Mouse (Mus musculus): ENCODE measurements around the gene Slc6a2. TPM values are rescaled to one million over a fixed set of nuclear protein-coding genes. Genes with fewer than 3 reads are reported as not detected.

Gene Slc6a2
- polyA plus RNA-seq, 1 experiment from 2014 or later, result 0.04 TPM

GRCm38 (mm10) chr8:92998600-92998999 is 38.7 kb downstream of the Slc6a2 start:
- Histone ChIP-seq H3K27ac (ENCODE audit: low read length) (no peak overlapping the region), H3K4me2 (ENCODE audit: low read depth, low read length) (no peak overlapping the region), H3K9me3 (replicated peaks; ENCODE audit: control insufficient read depth, low read length) (no peaks in the 10 kb centered on the region), H3K4me1 (ENCODE audit: control insufficient read depth, insufficient read depth, low read length) (no peaks in the 10 kb centered on the region), H3K9ac (ENCODE audit: low read length) (no peak overlapping the region), H3K36me3 (ENCODE audit: control insufficient read depth, insufficient read depth) (no peaks in the 10 kb centered on the region), H3K4me3 (ENCODE audit: low read length) (no peak overlapping the region), H3K27me3 (ENCODE audit: control insufficient read depth, insufficient read depth, low read length) (no peaks in the 10 kb centered on the region; the same call in none of the 2 replicates)
- ATAC-seq (replicated peaks; ENCODE audit: extremely low read depth, insufficient read depth, low FRiP score), result no peak
- 35% methylated on average over 2 of the region's 2 CpGs for WGBS

DNA sequence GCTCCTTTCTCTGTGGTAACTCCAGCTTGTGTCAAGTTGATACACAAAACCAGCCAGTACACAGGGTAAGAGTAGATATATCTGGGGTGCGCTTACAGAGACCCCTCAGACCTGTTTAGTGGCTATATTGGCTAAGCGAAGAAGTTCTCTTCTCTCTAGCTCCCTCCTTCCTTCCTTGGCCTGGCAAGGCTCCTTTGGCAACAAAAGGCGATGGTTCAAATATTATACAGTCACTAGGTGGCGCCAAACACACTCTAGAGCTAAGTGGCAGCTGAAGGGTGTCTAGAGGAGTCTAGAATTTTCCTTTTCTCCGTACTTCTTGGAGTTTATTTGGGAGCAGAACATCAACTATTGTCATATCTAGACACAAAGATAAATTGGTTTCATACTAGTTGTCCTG is 50.4 kb downstream of the Slc6a2 start:
- Histone ChIP-seq H3K36me3 (ENCODE audit: control insufficient read depth, insufficient read depth) (no peaks in the 10 kb centered on the region), H3K4me2 (ENCODE audit: low read depth, low read length) (no peak overlapping the region)

GRCm38 (mm10) chr8:93011439-93011838 is 51.6 kb downstream of the Slc6a2 start:
- no peak for ATAC-seq (replicated peaks; ENCODE audit: extremely low read depth, insufficient read depth, low FRiP score)

More for the DNA sequence above, 50.4 kb downstream of the Slc6a2 start:
- Histone ChIP-seq H3K9ac (ENCODE audit: low read length) (no peak overlapping the region), H3K27me3 (ENCODE audit: control insufficient read depth, insufficient read depth, low read length) (no peaks in the 10 kb centered on the region; the same call in 1 of the 2 replicates), H3K4me1 (ENCODE audit: control insufficient read depth, insufficient read depth, low read length) (peaks cover 2% of the 10 kb centered on the region), H3K27ac (ENCODE audit: low read length) (no peak overlapping the region), H3K9me3 (replicated peaks; ENCODE audit: control insufficient read depth, low read length) (no peaks in the 10 kb centered on the region), H3K4me3 (ENCODE audit: low read length) (no peak overlapping the region)
- no peak for ATAC-seq (replicated peaks; ENCODE audit: extremely low read depth, insufficient read depth, low FRiP score)
- WGBS, result 19% methylated on average over 5 of the region's 5 CpGs

GRCm38 (mm10) chr8:93012226-93012625 is 52.3 kb downstream of the Slc6a2 start:
- H3K4me2 ChIP-seq (ENCODE audit: low read depth, low read length), result no peak overlapping the region
- H3K27ac ChIP-seq (ENCODE audit: low read length), result no peak overlapping the region
- no peaks in the 10 kb centered on the region for H3K36me3 ChIP-seq (ENCODE audit: control insufficient read depth, insufficient read depth)
- 73% methylated on average over 6 of the region's 6 CpGs for WGBS
- ATAC-seq (replicated peaks; ENCODE audit: extremely low read depth, insufficient read depth, low FRiP score), result no peak
- peaks cover 2% of the 10 kb centered on the region for H3K4me1 ChIP-seq (ENCODE audit: control insufficient read depth, insufficient read depth, low read length)
- no peak overlapping the region for H3K9ac ChIP-seq (ENCODE audit: low read length)
- H3K4me3 ChIP-seq (ENCODE audit: low read length), result no peak overlapping the region
- H3K27me3 ChIP-seq (ENCODE audit: control insufficient read depth, insufficient read depth, low read length), result no peaks in the 10 kb centered on the region; the same call in 1 of the 2 replicates
- H3K9me3 ChIP-seq (replicated peaks; ENCODE audit: control insufficient read depth, low read length), result no peaks in the 10 kb centered on the region

More at GRCm38 (mm10) chr8:93011439-93011838, 51.6 kb downstream of the Slc6a2 start:
- H3K9me3 ChIP-seq (replicated peaks; ENCODE audit: control insufficient read depth, low read length), result no peaks in the 10 kb centered on the region
- H3K27ac ChIP-seq (ENCODE audit: low read length), result no peak overlapping the region
- H3K27me3 ChIP-seq (ENCODE audit: control insufficient read depth, insufficient read depth, low read length), result no peaks in the 10 kb centered on the region; the same call in 1 of the 2 replicates
- 9% methylated on average over 9 of the region's 9 CpGs for WGBS
- H3K4me2 ChIP-seq (ENCODE audit: low read depth, low read length), result no peak overlapping the region
- H3K4me3 ChIP-seq (ENCODE audit: low read length), result no peak overlapping the region
- no peaks in the 10 kb centered on the region for H3K36me3 ChIP-seq (ENCODE audit: control insufficient read depth, insufficient read depth)
- H3K9ac ChIP-seq (ENCODE audit: low read length), result no peak overlapping the region
- peaks cover 2% of the 10 kb centered on the region for H3K4me1 ChIP-seq (ENCODE audit: control insufficient read depth, insufficient read depth, low read length)

GRCm38 (mm10) chr8:93014300-93014699 is 54.4 kb downstream of the Slc6a2 start:
- Histone ChIP-seq H3K36me3 (ENCODE audit: control insufficient read depth, insufficient read depth) (no peaks in the 10 kb centered on the region), H3K27ac (ENCODE audit: low read length) (no peak overlapping the region), H3K9me3 (replicated peaks; ENCODE audit: control insufficient read depth, low read length) (no peaks in the 10 kb centered on the region), H3K4me2 (ENCODE audit: low read depth, low read length) (no peak overlapping the region), H3K27me3 (ENCODE audit: control insufficient read depth, insufficient read depth, low read length) (no peaks in the 10 kb centered on the region), H3K4me3 (ENCODE audit: low read length) (no peak overlapping the region), H3K9ac (ENCODE audit: low read length) (no peak overlapping the region), H3K4me1 (ENCODE audit: control insufficient read depth, insufficient read depth, low read length) (peaks cover 2% of the 10 kb centered on the region)
- WGBS, result 24% methylated on average over 4 of the region's 4 CpGs
- ATAC-seq (replicated peaks; ENCODE audit: extremely low read depth, insufficient read depth, low FRiP score), result no peak

GRCm38 (mm10) chr8:93021738-93022137 is 61.9 kb downstream of the Slc6a2 start:
- Histone ChIP-seq H3K4me3 (ENCODE audit: low read length) (no peak overlapping the region), H3K36me3 (ENCODE audit: control insufficient read depth, insufficient read depth) (no peaks in the 10 kb centered on the region), H3K4me2 (ENCODE audit: low read depth, low read length) (no peak overlapping the region), H3K27me3 (ENCODE audit: control insufficient read depth, insufficient read depth, low read length) (no peaks in the 10 kb centered on the region), H3K9ac (ENCODE audit: low read length) (no peak overlapping the region), H3K9me3 (replicated peaks; ENCODE audit: control insufficient read depth, low read length) (no peaks in the 10 kb centered on the region), H3K4me1 (ENCODE audit: control insufficient read depth, insufficient read depth, low read length) (no peaks in the 10 kb centered on the region), H3K27ac (ENCODE audit: low read length) (no peak overlapping the region)
- WGBS, result 59% methylated on average over 5 of the region's 5 CpGs
- ATAC-seq (replicated peaks; ENCODE audit: extremely low read depth, insufficient read depth, low FRiP score), result no peak

DNA sequence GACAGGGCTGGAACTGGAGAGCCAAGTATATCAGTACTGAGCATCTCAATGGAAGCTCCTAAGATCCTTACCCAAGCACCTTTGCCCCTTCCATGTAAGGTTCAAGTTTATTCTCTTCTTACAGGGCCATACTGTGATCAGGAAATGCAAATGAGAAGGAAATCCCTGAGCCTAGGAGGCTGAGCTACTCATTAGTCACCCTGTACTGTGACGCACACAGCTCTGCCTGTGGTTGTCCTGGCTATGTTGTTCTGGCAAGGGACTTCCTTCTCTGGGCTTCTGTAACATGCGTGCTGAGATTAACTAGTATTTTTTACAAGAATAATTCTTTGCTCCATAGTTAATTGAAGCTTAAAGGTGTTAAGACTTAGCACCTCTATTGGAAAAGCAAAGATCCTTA is 70.8 kb downstream of the Slc6a2 start:
- H3K4me3 ChIP-seq (ENCODE audit: low read length), result no peak overlapping the region
- no peak for ATAC-seq (replicated peaks; ENCODE audit: extremely low read depth, insufficient read depth, low FRiP score)

DNA sequence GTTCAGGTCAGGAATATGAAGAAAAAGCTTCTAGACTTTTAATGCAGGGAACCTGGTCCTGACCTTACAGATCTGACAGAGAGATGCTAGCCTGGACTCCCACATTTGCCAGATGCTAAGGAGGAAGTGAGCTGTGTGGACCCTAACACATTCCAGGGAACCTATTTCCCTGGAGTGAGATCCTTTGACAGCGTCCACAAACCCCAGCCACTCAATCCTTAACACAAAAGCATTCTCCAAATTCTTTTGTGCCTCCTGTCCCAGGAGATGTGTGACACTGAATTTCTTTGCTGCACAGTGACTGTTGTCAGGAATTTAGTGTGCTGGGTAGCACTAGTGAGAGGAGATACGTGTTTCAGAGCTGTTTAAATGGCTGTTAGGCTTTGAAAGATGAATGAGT is 79.0 kb downstream of the Slc6a2 start:
- H3K27ac ChIP-seq (ENCODE audit: low read length), result no peak overlapping the region
- 6% methylated on average over 2 of the region's 2 CpGs for WGBS
- no peaks in the 10 kb centered on the region for H3K27me3 ChIP-seq (ENCODE audit: control insufficient read depth, insufficient read depth, low read length)

More for the DNA sequence above, 70.8 kb downstream of the Slc6a2 start:
- H3K27ac ChIP-seq (ENCODE audit: low read length), result no peak overlapping the region
- H3K4me1 ChIP-seq (ENCODE audit: control insufficient read depth, insufficient read depth, low read length), result no peaks in the 10 kb centered on the region
- H3K9me3 ChIP-seq (replicated peaks; ENCODE audit: control insufficient read depth, low read length), result no peaks in the 10 kb centered on the region
- no peaks in the 10 kb centered on the region for H3K27me3 ChIP-seq (ENCODE audit: control insufficient read depth, insufficient read depth, low read length)
- no peak overlapping the region for H3K4me2 ChIP-seq (ENCODE audit: low read depth, low read length)
- H3K9ac ChIP-seq (ENCODE audit: low read length), result no peak overlapping the region
- no peaks in the 10 kb centered on the region for H3K36me3 ChIP-seq (ENCODE audit: control insufficient read depth, insufficient read depth)
- WGBS, result 64% methylated on average over 2 of the region's 2 CpGs

GRCm38 (mm10) chr8:93040256-93040655 is 80.4 kb downstream of the Slc6a2 start:
- WGBS, result 46% methylated on average over 2 of the region's 2 CpGs
- H3K9me3 ChIP-seq (replicated peaks; ENCODE audit: control insufficient read depth, low read length), result no peaks in the 10 kb centered on the region

More for the DNA sequence above, 79.0 kb downstream of the Slc6a2 start:
- no peak overlapping the region for H3K9ac ChIP-seq (ENCODE audit: low read length)
- no peak for ATAC-seq (replicated peaks; ENCODE audit: extremely low read depth, insufficient read depth, low FRiP score)
- no peaks in the 10 kb centered on the region for H3K9me3 ChIP-seq (replicated peaks; ENCODE audit: control insufficient read depth, low read length)
- H3K36me3 ChIP-seq (ENCODE audit: control insufficient read depth, insufficient read depth), result no peaks in the 10 kb centered on the region
- no peak overlapping the region for H3K4me2 ChIP-seq (ENCODE audit: low read depth, low read length)
- peaks cover 11% of the 10 kb centered on the region; the same call in 1 of the 2 replicates for H3K4me1 ChIP-seq (ENCODE audit: control insufficient read depth, insufficient read depth, low read length)
- H3K4me3 ChIP-seq (ENCODE audit: low read length), result no peak overlapping the region

More at GRCm38 (mm10) chr8:93040256-93040655, 80.4 kb downstream of the Slc6a2 start:
- H3K27ac ChIP-seq (ENCODE audit: low read length), result no peak overlapping the region
- peaks cover 11% of the 10 kb centered on the region; the same call in 1 of the 2 replicates for H3K4me1 ChIP-seq (ENCODE audit: control insufficient read depth, insufficient read depth, low read length)
- no peak for ATAC-seq (replicated peaks; ENCODE audit: extremely low read depth, insufficient read depth, low FRiP score)
- no peaks in the 10 kb centered on the region for H3K27me3 ChIP-seq (ENCODE audit: control insufficient read depth, insufficient read depth, low read length)
- H3K36me3 ChIP-seq (ENCODE audit: control insufficient read depth, insufficient read depth), result no peaks in the 10 kb centered on the region
- H3K4me2 ChIP-seq (ENCODE audit: low read depth, low read length), result no peak overlapping the region
- H3K9ac ChIP-seq (ENCODE audit: low read length), result no peak overlapping the region
- no peak overlapping the region for H3K4me3 ChIP-seq (ENCODE audit: low read length)
